Mouse (Mus musculus) neural tube, embryonic 15.5 days (tissue): ENCODE measurements around the gene Irak2. TPM values are rescaled to one million over a fixed set of nuclear protein-coding genes. Genes with fewer than 3 reads are reported as not detected.

Experiments used
- microRNA-seq: library from miRNA; unstranded; fragments of <30 nt; microRNA quantifications from one replicate; pipeline ENCODE4, GENCODE M21; 2017
- polyA plus RNA-seq: library from polyadenylated mRNA; unstranded; fragments of >200 nt; fragmentation: Nextera tagmentation; extraction: Ambion mirVana; gene quantifications from 2 replicates; pipeline ENCODE4 v1.2.1, GENCODE M21; 2015

Irak2 gene
- polyA plus RNA-seq, 1 experiment from 2014 or later: 2.5 TPM

Small RNA genes lying within 50 kb of the gene (microRNA-seq; reads per million reads assigned to microRNA genes)
- not detected for gene Mir7042

Other genes with a start within 250 kb of the Irak2 start
- 10.3 and 11.3 TPM in 2 replicates for gene Ttll3, start 249.2 kb upstream of the Irak2 start, polyA plus RNA-seq
- 20.0 and 24.6 TPM in 2 replicates for gene Rpusd3, start 219.1 kb upstream of the Irak2 start, polyA plus RNA-seq
- 0.24 TPM in 1 of 2 replicates, not detected in the other for gene Cidec, start 202.7 kb upstream of the Irak2 start, polyA plus RNA-seq
- gene Jagn1, start 195.9 kb upstream of the Irak2 start, polyA plus RNA-seq: 103 TPM in 2 replicates
- 0.50 and 1.5 TPM in 2 replicates for gene Il17re, start 180.0 kb upstream of the Irak2 start, polyA plus RNA-seq
- 3.5 and 9.5 TPM in 2 replicates for gene Il17rc, start 167.0 kb upstream of the Irak2 start, polyA plus RNA-seq
- gene Creld1, start 155.2 kb upstream of the Irak2 start, polyA plus RNA-seq: 87.9 and 106 TPM in 2 replicates
- 10.2 and 12.8 TPM in 2 replicates for gene Prrt3, start 136.5 kb upstream of the Irak2 start, polyA plus RNA-seq
- gene Emc3, start 106.8 kb upstream of the Irak2 start, polyA plus RNA-seq: 118 and 119 TPM in 2 replicates
- 1.8 and 3.7 TPM in 2 replicates for gene Fancd2, start 106.8 kb upstream of the Irak2 start, polyA plus RNA-seq
- not detected in 2 replicates for gene Fancd2os, start 37.8 kb upstream of the Irak2 start, polyA plus RNA-seq
- 245 and 258 TPM in 2 replicates for gene Brk1, start 33.7 kb upstream of the Irak2 start, polyA plus RNA-seq
- 68.1 and 75.8 TPM in 2 replicates for gene Vhl, start 14.5 kb upstream of the Irak2 start, polyA plus RNA-seq
- 0.96 and 1.4 TPM in 2 replicates for gene Tatdn2, start 58.6 kb downstream of the Irak2 start, polyA plus RNA-seq
- 1.1 and 1.9 TPM in 2 replicates for gene Ghrl, start 81.4 kb downstream of the Irak2 start, polyA plus RNA-seq
- gene Sec13, start 102.3 kb downstream of the Irak2 start, polyA plus RNA-seq: 194 and 214 TPM in 2 replicates